Mouse (Mus musculus) activated CD4-positive, CD25-positive, alpha-beta regulatory T cell, adult 9 weeks (primary cell): ENCODE measurements around the gene Ctsm. TPM values are rescaled to one million over a fixed set of nuclear protein-coding genes. Genes with fewer than 3 reads are reported as not detected.

Experiments
- polyA plus RNA-seq: library from polyadenylated mRNA; unstranded; fragments of 100-300 nt; shearing (Covaris generic); gene quantifications from one replicate; pipeline ENCODE4 v1.2.1, GENCODE M21; 2017

The Ctsm gene
- polyA plus RNA-seq: not detected

DNA sequence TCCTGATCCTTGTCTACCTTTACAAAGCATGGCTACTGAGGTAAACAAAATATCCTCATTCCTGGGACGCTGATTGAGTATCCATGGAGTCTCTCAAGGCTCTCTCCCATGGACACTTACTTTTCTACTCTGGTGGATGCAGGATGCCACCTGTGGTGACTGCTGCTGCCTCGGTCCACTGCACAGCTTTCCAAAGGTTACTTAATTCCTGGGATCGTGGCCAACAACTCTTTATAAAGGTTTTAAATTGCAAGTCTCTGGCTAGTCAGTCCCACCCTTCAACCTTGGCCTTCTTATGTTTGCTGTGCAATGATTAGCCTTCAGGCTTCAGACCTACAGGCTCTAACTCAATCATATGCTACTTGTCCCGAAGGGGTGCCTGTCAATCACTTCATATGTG is at the start of gene Ctsm:
Gene Ctsm, minus strand, starts transcription at position 209 of the 400 bp plus-strand sequence.

DNA sequence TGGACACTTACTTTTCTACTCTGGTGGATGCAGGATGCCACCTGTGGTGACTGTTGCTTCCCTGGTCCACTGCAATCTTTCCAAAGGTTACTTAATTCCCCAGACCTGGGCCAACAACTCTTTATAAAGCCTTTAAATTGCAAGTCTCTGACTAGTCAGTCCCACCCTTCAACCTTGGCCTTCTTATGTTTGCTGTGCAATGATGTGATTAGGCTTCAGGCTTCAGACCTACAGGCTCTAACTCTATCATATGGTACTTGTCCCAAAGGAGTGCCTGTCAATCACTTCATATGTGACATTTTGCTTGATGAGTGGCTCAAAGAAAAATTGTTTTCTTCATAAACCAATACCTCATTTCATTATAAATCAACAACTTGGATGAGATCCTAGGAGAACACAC is 28.4 kb upstream of the Ctsm start, which contains the start of gene Cts3:
Gene Cts3, minus strand, starts transcription at position 101 of the 400 bp plus-strand sequence.

DNA sequence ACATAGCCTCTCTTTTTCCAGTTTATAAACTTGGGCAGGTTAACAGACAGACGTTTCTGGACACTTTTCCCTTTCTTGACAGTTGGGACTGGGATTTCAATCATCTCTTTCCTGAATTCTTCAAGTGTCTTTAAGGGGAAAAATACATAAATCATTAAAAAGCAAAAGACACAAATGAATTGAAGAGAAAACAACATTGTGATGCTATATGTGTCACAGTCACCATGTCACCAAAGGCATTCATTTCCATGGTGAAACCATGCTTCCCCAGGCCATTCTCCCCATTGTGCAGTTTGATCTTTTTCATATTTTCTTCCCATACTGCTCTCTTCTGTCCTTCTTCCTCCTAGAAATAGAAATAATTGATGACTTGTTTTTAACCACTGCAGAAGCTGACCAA is 26.4 kb upstream of the Ctsm start, which contains the start of gene Gm49352:
Gene Gm49352, minus strand, starts transcription at position 101 of the 400 bp plus-strand sequence.

Other genes with a start within 250 kb of the Ctsm start
- not detected for gene Cts7, start 183.6 kb downstream of the Ctsm start, polyA plus RNA-seq
- not detected for gene Gm49352, start 26.3 kb upstream of the Ctsm start, polyA plus RNA-seq
- gene Cts3, start 28.3 kb upstream of the Ctsm start, polyA plus RNA-seq: not detected